Mouse (Mus musculus) embryonic fibroblast, embryonic 13.5 days (primary cell): ENCODE measurements around the gene Mtrf1. TPM values are rescaled to one million over a fixed set of nuclear protein-coding genes. Genes with fewer than 3 reads are reported as not detected.
"Not testable (repeated sequence)": the region's sequence is repeated elsewhere in the genome, so short reads cannot be mapped to it uniquely, and the experiment has no call there.

Experiments used
- H3K27ac ChIP-seq: 2 replicates; pipeline ENCODE4 v1.5.1; 2012; ENCODE audit warnings: low read length, control low read depth, inconsistent platforms; ENCODE audit not compliant: insufficient read depth
- H3K4me1 ChIP-seq: 2 replicates; pipeline ENCODE4 v1.6.1; 2011; ENCODE audit warnings: low read length; ENCODE audit not compliant: control insufficient read depth, insufficient read depth
- H3K4me3 ChIP-seq: 2 replicates; pipeline ENCODE4 v1.5.1; 2011; ENCODE audit warnings: mild to moderate bottlenecking, control low read depth, low read length; ENCODE audit not compliant: insufficient read depth
- CTCF ChIP-seq: IDR thresholded peaks from 2 replicates; pipeline ENCODE4 v1.5.1; 2011; ENCODE audit warnings: mild to moderate bottlenecking, control low read depth, low read length, moderate library complexity, borderline replicate concordance; ENCODE audit not compliant: insufficient read depth
- POLR2A ChIP-seq: IDR thresholded peaks from 2 replicates; pipeline ENCODE4 v1.6.1; 2011; ENCODE audit warnings: low read depth, mild to moderate bottlenecking, control low read depth, low read length, moderate library complexity
- polyA plus RNA-seq: library from polyadenylated mRNA; stranded (reverse); fragments of >200 nt; gene quantifications from 2 replicates; pipeline ENCODE4 v1.2.4, GENCODE M21; 2011; ENCODE audit warnings: low read depth; ENCODE audit not compliant: missing spikeins, insufficient read length

Mtrf1 gene
- polyA plus RNA-seq, 1 experiment, result 7.9 TPM

DNA sequence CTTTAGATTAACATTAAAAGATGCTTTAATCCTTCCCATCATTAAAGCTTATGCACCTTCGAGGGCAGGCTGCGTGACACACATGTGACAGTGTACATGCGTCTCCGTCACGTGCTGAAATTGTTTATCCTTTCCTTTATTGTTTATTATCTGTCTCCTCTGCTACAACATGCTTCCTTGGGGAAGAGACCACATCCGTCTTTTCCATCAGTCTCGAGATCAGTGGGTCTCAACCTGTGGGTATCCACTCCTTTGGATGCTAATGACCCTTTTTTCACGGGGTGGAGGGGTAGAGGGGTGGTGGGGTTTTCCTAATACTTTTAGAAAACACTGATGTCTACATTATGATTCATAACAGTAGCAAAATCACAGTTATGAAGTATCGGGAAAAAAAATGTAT lies 47.0 kb downstream of the Mtrf1 start:
- Histone ChIP-seq H3K4me3 (no peak overlapping the region), H3K27ac (no peak overlapping the region), H3K4me1 (no peaks in the 10 kb centered on the region)
- no peak for TF ChIP-seq POLR2A
- no peak for TF ChIP-seq CTCF

DNA sequence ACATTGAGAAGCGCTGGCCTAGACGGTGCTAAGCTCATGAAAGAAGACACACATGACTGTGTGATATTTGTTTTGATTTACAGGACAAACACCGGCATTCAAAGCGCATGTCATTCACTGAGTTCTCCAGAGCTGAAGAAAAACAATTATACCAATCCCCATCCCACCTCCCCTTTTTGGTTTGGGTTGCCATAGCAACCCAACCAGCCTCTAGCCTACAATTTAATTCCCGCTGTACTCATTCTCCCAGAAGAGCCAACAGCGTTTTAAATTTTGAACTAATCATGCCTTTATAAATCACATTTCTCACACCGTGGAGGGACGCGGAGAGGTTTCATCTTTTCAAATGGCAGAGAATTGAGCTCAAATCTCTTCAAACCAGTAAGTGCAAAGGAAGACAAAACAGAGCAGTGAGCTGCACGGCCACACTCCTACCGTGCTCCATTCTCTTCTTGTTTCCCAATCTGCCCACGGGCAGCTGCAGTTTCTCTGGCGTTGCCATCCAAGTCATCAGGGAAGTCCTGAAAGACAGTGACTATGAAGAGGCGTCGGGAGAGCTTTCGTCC lies 47.6 kb downstream of the Mtrf1 start:
- Histone ChIP-seq H3K4me3 (no peak overlapping the region), H3K27ac (no peak overlapping the region), H3K4me1 (no peaks in the 10 kb centered on the region)
- TF ChIP-seq POLR2A, result no peak
- TF ChIP-seq CTCF, result no peak

DNA sequence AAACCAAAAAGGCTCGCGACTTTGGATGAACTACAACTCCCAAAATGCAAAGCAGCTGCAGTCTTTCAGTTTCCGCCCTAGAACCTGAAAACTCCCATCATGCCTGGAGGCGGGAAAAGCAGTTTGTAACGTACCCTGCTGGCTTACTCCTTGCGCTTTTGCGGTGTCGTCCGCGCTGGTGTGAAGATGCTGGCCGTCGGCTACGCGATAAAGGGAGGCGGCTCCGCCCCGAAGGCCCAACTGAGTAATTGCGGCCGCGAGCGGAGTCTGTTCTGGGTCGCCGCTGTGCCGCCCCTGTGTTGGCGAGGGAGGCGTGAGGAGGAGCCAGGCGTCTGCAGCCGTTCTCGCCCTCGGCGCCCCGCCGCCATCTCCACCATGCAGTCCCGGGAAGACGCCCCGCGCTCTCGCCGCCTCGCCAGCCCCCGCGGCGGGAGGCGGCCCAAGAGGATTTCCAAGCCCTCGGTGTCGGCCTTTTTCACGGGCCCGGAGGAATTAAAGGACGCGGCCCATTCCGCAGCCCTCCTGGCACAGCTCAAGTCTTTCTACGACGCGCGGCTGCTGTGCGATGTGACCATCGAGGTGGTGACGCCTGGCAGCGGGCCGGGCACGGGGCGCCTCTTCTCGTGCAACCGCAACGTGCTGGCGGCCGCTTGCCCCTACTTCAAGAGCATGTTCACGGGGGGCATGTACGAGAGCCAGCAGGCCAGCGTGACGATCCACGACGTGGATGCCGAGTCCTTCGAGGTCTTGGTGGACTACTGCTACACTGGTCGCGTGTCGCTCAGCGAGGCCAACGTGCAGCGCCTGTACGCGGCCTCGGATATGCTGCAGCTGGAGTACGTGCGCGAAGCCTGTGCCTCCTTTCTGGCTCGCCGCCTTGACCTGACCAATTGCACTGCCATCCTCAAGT lies 54.4 kb downstream of the Mtrf1 start, which contains the start of gene Kbtbd6:
Gene Kbtbd6, plus strand, starts transcription at position 155 of the 910 bp plus-strand sequence.
- H3K4me3 ChIP-seq, result peak within 1 kb of the TSS; percentile 46
- peak; percentile 67 for TF ChIP-seq POLR2A
- not testable (repeated sequence) for H3K4me1 ChIP-seq, H3K27ac ChIP-seq

DNA sequence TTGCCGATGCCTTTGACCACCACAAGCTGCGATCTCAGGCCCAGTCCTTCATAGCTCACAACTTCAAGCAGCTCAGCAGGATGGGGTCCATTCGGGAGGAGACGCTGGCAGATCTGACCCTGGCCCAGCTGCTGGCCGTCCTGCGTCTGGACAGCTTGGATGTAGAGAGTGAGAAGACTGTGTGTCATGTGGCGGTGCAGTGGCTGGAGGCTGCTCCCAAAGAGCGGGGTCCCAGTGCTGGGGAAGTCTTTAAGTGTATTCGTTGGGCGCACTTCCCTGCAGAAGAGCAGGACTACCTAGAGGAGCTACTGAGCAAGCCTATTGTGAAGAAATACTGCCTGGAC lies 55.0 kb downstream of the Mtrf1 start:
- not testable (repeated sequence) for H3K4me1 ChIP-seq, H3K4me3 ChIP-seq, H3K27ac ChIP-seq

DNA sequence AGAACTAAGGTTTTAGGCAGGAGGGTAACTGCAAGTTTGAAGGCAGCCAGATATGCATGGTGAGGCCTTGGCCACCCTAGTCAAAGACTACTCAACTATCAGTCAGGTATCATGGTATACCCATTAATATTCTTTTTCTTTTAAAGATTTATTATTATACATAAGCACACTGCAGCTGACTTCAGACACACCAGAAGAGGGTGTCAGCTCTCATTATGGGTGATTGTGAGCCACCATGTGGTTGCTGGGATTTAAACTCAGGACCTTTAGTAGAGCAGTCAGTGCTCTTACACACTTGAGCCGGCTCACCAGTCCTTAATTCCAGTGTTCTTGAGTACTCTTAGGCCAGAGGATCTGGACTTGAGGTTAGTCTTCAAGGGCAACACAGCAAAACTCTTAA lies 62.8 kb downstream of the Mtrf1 start:
- Histone ChIP-seq H3K27ac (no peak overlapping the region), H3K4me1 (no peaks in the 10 kb centered on the region), H3K4me3 (no peak overlapping the region)
- no peak for TF ChIP-seq POLR2A
- no peak for TF ChIP-seq CTCF

DNA sequence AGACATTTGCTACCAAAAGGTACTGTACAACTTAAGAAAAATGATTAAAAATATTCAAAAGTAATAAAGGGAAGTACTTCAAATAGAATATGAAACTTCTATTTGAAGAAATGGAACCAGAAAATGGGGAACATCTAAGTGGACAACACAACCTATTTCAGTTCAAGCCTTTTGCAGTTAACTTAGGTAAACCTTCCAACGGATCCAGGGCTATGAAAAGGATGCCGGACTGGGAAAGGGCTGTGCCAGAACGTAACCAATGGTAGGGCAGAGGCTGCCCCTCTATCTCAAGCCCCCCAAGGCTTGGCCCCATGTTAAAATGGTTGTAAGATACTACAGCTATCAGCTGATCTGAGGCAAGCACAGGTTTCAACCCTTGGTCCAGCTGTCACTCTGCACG lies 63.4 kb downstream of the Mtrf1 start:
- no peak overlapping the region for H3K27ac ChIP-seq

DNA sequence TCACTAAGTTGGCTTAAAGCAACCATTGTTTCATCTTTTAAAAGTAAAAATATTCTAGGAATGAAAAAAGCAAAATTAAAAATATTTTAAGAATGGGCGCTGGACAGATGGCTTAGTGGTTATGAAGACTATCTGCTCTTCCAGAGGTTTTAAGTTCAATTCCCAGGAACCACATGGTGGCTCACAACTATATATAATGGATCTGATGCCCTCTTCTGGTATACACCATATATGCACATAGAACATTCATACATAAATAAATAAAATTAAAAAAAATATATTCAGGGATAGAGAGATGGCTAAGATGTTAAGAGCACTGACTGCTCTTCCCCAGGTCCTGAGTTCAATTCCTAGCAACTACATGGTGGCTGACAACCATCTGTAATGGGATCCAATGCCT lies 68.1 kb downstream of the Mtrf1 start:
- TF ChIP-seq POLR2A (no peak), CTCF (no peak)
- no peaks in the 10 kb centered on the region for H3K4me1 ChIP-seq
- H3K4me3 ChIP-seq, result no peak overlapping the region
- no peak overlapping the region for H3K27ac ChIP-seq

More for the DNA sequence above, 63.4 kb downstream of the Mtrf1 start:
- TF ChIP-seq POLR2A (no peak), CTCF (no peak)
- Histone ChIP-seq H3K4me3 (no peak overlapping the region), H3K4me1 (no peaks in the 10 kb centered on the region)

DNA sequence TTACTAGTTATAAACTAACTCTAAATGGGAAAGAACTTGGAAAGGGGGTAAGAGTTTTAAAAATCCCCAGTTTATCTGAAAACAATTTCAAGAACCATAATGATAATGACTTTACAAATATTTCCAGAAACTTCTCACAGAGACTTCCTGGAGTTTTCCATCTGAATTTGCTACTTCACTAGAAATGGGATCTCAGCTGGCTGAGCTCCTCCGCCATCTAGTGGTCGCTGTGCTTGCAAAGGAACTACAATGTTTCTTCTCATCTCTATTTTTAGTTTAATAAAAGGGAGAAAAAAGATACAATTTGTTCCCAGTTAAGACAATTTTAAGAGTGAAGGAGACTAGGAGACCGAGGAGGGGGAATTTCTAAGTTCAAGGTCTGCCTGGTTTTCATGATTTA lies 70.0 kb downstream of the Mtrf1 start:
- H3K27ac ChIP-seq, result no peak overlapping the region
- TF ChIP-seq CTCF (peak; percentile 72; the same call in 1 of the 2 replicates), POLR2A (no peak)
- H3K4me3 ChIP-seq, result no peak overlapping the region
- H3K4me1 ChIP-seq, result no peaks in the 10 kb centered on the region

Other genes starting within 250 kb of the Mtrf1 start
- not detected in 2 replicates for gene Zfp957, start 150.4 kb upstream of the Mtrf1 start, polyA plus RNA-seq
- 3.1 and 7.1 TPM in 2 replicates for gene Rgcc, start 96.1 kb upstream of the Mtrf1 start, polyA plus RNA-seq
- gene Naa16, start 7.0 kb upstream of the Mtrf1 start, polyA plus RNA-seq, result 19.8 and 20.5 TPM in 2 replicates
- 4.3 and 6.4 TPM in 2 replicates for gene Kbtbd7, start 28.7 kb downstream of the Mtrf1 start, polyA plus RNA-seq
- gene Kbtbd6, start 54.1 kb downstream of the Mtrf1 start, polyA plus RNA-seq, result 0.62 and 1.7 TPM in 2 replicates
- 27.8 and 31.1 TPM in 2 replicates for gene Elf1, start 83.4 kb downstream of the Mtrf1 start, polyA plus RNA-seq
- 43.9 and 54.1 TPM in 2 replicates for gene Wbp4, start 83.7 kb downstream of the Mtrf1 start, polyA plus RNA-seq
- 186 and 200 TPM in 2 replicates for gene Sugt1, start 189.9 kb downstream of the Mtrf1 start, polyA plus RNA-seq